Mouse (Mus musculus) subcutaneous adipose tissue, adult 2 months (tissue): ENCODE data around the gene Clnk. TPM values are rescaled to one million over a fixed set of nuclear protein-coding genes. Genes with fewer than 3 reads are reported as not detected.

Experiments used
- polyA plus RNA-seq: library from polyadenylated mRNA; depleted of rRNA; stranded (reverse); fragments of >200 nt; gene quantifications from 2 replicates; pipeline ENCODE4 v1.2.3, GENCODE M21; 2012; ENCODE audit warnings: low replicate concordance; rRNA removed

The Clnk gene
- 0.14 and 0.37 TPM in 2 replicates for polyA plus RNA-seq

DNA sequence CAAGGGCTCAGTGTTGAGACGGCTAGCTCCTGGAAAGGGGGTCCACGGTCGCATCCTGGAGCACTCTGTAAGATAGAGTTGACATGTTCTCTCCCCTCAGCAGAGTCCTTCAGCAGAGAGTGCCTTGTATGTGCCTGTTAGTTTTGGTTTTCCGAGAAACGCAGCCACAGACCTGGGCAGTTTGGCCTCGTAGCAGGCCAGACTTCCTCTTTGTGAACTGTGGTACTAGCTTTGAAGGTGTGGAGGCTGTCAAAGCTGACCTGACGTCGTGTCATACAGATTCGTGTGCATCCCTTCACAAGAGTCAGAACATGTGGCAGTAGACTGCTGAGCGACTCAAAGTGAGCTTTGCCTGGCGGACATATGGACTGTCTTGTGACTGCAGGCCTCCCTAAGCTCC, at the start of gene Clnk:
Gene Clnk, minus strand, starts transcription at position 191 of the 400 bp plus-strand sequence.

GRCm38 (mm10) chr5:38684164-38684911, 192.3 kb downstream of the Clnk start, which contains the start of gene Zfp518b:
Gene Zfp518b (minus strand): TSS chr5:38684826.

Other genes with a start within 250 kb of the Clnk start
- 1.3 and 4.7 TPM in 2 replicates for gene Zfp518b, start 192.0 kb downstream of the Clnk start, polyA plus RNA-seq